ENCODE assay signal across 9 mouse cellular contexts in the genomic region with DNA sequence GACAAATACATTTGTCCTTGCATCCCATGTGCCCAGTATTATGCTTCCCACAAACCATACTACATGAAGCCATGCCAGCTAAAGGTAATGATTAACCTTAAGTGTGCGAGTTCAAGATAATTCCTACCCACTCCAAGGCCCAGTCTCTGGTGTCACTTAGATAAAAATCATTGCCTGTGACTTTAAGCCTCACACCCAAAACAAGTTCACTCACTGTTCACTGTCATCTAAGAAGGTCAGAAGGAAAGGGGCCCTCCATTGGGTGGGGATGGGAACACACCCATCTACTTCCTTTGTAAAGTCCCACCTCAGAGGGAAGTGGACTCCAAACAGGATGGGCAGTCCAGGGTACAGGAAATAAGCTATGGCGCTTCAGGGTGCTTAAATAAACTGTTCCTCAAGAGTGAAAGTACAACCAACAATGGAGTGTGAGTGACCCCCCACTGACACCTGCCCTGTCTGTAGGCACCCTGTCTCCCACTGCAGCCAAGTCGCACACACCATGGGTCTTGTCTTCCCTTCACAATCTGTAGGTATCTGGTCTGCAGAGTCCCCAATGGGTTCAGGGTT.
DNase-seq lines count a peak whose midpoint lies in the region; ATAC-seq and TF ChIP-seq lines count a peak whose summit lies in the region.
"Had no signal": no experiment of that assay in that cellular context is flagged by ENCODE, and none has a peak within 500 bp of the region (broad histone marks: within the 10 kb centered on the region; RNA-seq: fewer than 3 reads in every experiment).

No protein-coding gene starts in this region.

- no peaks in the 10 kb centered on the region for H3K27me3 ChIP-seq in liver, adult 2 months (ENCODE audit: control insufficient read depth, insufficient read depth, low read length)
- H3K27me3 ChIP-seq in heart, embryonic 10.5 days (ENCODE audit: insufficient read depth, poor library complexity, severe bottlenecking): no peaks in the 10 kb centered on the region
- H3K27me3 ChIP-seq in kidney, embryonic 16.5 days (ENCODE audit: insufficient read depth, low read length): no peaks in the 10 kb centered on the region
- no peaks in the 10 kb centered on the region for H3K27me3 ChIP-seq in small intestine, adult 2 months (ENCODE audit: control insufficient read depth, insufficient read depth, low read length)

- ATAC-seq in kidney, embryonic 16.5 days (ENCODE audit: low FRiP score, low TSS enrichment): peak; percentile 83

- no peak overlapping the region for H3K27ac ChIP-seq in liver, adult 2 months (replicated peaks; ENCODE audit: insufficient read depth, low read depth, low read length)
- peak overlapping the region; percentile 64; the same call in 1 of the 2 replicates for H3K27ac ChIP-seq in heart, embryonic 10.5 days
- peak overlapping the region; percentile 78 for H3K27ac ChIP-seq in kidney, embryonic 16.5 days (ENCODE audit: low read length)
- peak overlapping the region; percentile 86 for H3K27ac ChIP-seq in small intestine, adult 2 months (ENCODE audit: insufficient read depth, low read depth, low read length)

- TF ChIP-seq POLR2A in liver, adult 2 months (IDR thresholded peaks at IDR 0.05; ENCODE audit: extremely low read depth, insufficient read depth, low read length): no peak
- no peak for TF ChIP-seq POLR2A in small intestine, adult 2 months (IDR thresholded peaks at IDR 0.05; ENCODE audit: low read depth, low read length)

- no peaks in the 10 kb centered on the region for H3K79me2 ChIP-seq in liver, adult 2 months (ENCODE audit: control insufficient read depth, insufficient read depth, low read length)

- no peaks in the 10 kb centered on the region for H3K9me3 ChIP-seq in heart, embryonic 10.5 days
- no peaks in the 10 kb centered on the region for H3K9me3 ChIP-seq in kidney, embryonic 16.5 days (ENCODE audit: low read length)

- peak; percentile 39 for DNase-seq in liver, adult 2 months (ENCODE audit: extremely low read depth, low read depth, low spot score)
- DNase-seq in liver: no peak
- no peak for DNase-seq in heart, embryonic 10.5 days (ENCODE audit: low spot score)
- no peak for DNase-seq in gastrocnemius, adult 8-10 months (ENCODE audit: low spot score in 2 of 2)
- DNase-seq in frontal cortex, postnatal 36 days (ENCODE audit: low spot score in 2 of 2): no peak
- no peak for DNase-seq in cerebellum, postnatal 10 days

- no peak overlapping the region for H3K9ac ChIP-seq in liver, adult 2 months (ENCODE audit: low read depth, low read length)
- H3K9ac ChIP-seq in kidney, embryonic 16.5 days (replicated peaks; ENCODE audit: low read length): no peak overlapping the region

- no peak overlapping the region for H3K4me3 ChIP-seq in liver, adult 2 months (ENCODE audit: insufficient read depth, low read depth, low read length)
- no peak overlapping the region for H3K4me3 ChIP-seq in heart, embryonic 10.5 days
- no peak overlapping the region for H3K4me3 ChIP-seq in kidney, embryonic 16.5 days (ENCODE audit: low read length)
- no peak overlapping the region for H3K4me3 ChIP-seq in small intestine, adult 2 months (ENCODE audit: low read depth, low read length)
- H3K4me3 ChIP-seq: erythroblast, embryonic 14.5 days had no signal

- WGBS in liver, adult 2 months: 48% methylated on average over 3 of the region's 3 CpGs
- WGBS in heart, embryonic 10.5 days: 59% methylated on average over 3 of the region's 3 CpGs
- WGBS in kidney, embryonic 16.5 days: 64% methylated on average over 3 of the region's 3 CpGs
- WGBS in small intestine, adult 2 months: 27% methylated on average over 3 of the region's 3 CpGs

- TF ChIP-seq CTCF in liver, adult 2 months (IDR thresholded peaks at IDR 0.05; ENCODE audit: low read depth, low read length): no peak
- no peak for TF ChIP-seq CTCF in small intestine, adult 2 months (IDR thresholded peaks at IDR 0.05; ENCODE audit: extremely low read depth, insufficient read length, insufficient replicate concordance, low read depth, low read length)

- H3K4me2 ChIP-seq in kidney, embryonic 16.5 days (replicated peaks; ENCODE audit: low read depth, low read length): no peak overlapping the region

- peaks cover 2% of the 10 kb centered on the region; the same call in 1 of the 2 replicates for H3K4me1 ChIP-seq in liver, adult 2 months (ENCODE audit: control insufficient read depth, insufficient read depth, low read length)
- peaks cover 8% of the 10 kb centered on the region; the same call in 1 of the 2 replicates for H3K4me1 ChIP-seq in heart, embryonic 10.5 days
- H3K4me1 ChIP-seq in kidney, embryonic 16.5 days (ENCODE audit: insufficient read depth, low read length): peaks cover 25% of the 10 kb centered on the region
- peaks cover 2% of the 10 kb centered on the region; the same call in 1 of the 2 replicates for H3K4me1 ChIP-seq in small intestine, adult 2 months (ENCODE audit: control insufficient read depth, insufficient read depth, insufficient read length, low read length)

- no peaks in the 10 kb centered on the region for H3K36me3 ChIP-seq in liver, adult 2 months (ENCODE audit: control insufficient read depth, insufficient read depth, low read length)
- H3K36me3 ChIP-seq in heart, embryonic 10.5 days: no peaks in the 10 kb centered on the region
- H3K36me3 ChIP-seq in kidney, embryonic 16.5 days (ENCODE audit: insufficient read depth, low read length): no peaks in the 10 kb centered on the region
- no peaks in the 10 kb centered on the region for H3K36me3 ChIP-seq in small intestine, adult 2 months (ENCODE audit: control insufficient read depth, insufficient read depth, low read length)
